Mouse (Mus musculus): Measurements from ENCODE around the gene Ubap1.

Gene Ubap1
- long read RNA-seq, experiment 1, transcript Ubap1-201 (7 exons, 3,456 nt): major isoform, 25 of 34 reads
- long read RNA-seq, experiment 1, partial matches to known transcripts: 4 of 34 reads
- long read RNA-seq, experiment 1, other reads (novel, unspliced or antisense): 5 of 34 reads
- long read RNA-seq, experiment 2, transcript Ubap1-201 (7 exons, 3,456 nt): major isoform, 22 of 29 reads
- long read RNA-seq, experiment 2, partial matches to known transcripts: 3 of 29 reads
- long read RNA-seq, experiment 2, other reads (novel, unspliced or antisense): 3 of 29 reads

DNA sequence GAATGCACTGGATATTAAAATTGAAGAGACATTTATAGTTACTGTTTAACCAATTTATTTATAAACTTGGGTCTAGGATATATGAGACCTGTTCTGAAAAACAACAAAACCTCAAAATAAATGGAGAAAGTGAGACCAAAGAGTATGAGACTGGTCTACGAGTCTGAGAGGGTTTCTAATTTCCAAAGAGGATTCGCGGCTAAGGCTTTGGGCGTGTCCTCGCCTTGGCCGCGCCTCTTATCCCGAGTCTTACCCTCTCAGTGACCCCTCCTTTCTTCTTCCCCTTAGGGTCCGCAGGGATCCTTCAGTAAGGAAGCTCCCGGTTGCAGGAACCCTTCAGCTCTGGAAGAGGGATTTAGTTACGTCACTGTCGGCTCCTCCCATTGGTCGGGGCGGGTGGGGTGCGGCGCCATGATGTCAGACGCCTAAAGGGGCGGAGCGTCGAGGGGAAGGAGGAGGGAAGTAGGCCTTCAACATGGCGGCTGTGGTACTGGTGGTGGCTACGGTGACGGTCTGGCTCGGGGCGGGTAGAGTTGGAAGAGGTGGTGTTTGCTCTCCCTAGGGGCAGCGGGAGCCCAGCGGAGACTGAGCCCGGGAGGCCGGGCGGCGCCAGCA is at the start of gene Ubap1:
Gene Ubap1, plus strand, starts transcription at position 413 of the 615 bp plus-strand sequence.
- intact Hi-C loops (cut with DNase I): loop anchor here (2.0 kb wide), 1 partner anchor 34 kb away; the partner anchor contains the start of gene Dcaf12

DNA sequence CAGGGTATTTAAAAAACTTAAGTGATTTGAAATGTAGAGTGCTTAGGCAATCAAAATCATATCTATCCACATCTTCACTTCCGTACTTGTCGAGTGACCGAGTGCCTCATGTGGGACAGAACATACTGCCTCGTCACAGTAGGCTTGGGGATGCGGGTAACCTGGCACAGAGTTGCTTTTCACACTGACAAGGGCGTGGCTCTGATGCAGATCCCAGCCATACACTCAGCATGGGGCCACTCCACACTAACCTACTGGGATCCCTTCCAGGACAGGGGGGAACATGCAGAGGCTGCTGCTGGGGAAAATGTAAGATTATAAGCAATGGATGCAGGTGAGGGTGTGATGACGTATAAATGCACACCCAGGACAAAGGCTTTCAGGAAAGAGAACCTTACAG is 45.1 kb upstream of the Ubap1 start:
- intact Hi-C loops (cut with DNase I): no loop called here

DNA sequence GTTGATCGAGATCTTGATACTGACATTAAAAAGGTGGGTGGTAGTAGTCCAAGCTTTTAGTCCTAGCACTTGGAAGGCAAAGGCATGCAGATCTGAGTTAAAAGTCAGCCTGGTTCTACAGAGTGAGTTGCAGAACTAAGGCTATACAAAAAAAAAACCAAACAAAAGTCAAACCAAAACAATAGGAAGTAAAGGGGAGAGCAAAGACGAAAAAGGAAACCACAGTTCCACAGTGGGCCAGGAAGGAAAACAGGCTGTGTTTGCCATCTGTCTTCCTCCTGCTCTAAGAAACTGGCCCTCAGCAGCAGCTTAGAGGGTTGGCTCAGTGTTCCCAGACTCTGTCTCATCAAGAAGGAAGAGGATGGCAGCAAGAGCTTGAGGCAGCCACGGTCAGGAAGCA is 44.5 kb upstream of the Ubap1 start:
- intact Hi-C loops (cut with DNase I): no loop called here

DNA sequence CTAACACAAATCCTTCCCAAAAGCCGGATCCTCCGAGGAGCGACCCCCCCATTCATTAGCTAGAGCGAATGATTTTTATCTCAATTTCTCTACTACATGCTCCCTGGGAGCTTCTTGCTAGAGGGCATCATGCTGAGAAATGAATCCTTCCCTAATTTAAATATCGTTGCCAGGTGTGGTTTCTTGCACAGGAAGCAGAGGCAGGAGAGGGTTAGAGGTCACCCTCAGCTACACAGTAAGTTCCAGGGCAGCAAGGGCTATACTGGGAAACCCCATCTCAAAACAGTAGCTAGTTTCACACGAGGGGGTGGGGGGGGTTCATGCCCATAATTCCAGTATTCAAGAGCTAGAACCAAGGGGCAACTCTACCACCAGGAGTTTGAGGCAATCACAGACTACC is 41.4 kb upstream of the Ubap1 start:
- intact Hi-C loops (cut with DNase I): no loop called here

DNA sequence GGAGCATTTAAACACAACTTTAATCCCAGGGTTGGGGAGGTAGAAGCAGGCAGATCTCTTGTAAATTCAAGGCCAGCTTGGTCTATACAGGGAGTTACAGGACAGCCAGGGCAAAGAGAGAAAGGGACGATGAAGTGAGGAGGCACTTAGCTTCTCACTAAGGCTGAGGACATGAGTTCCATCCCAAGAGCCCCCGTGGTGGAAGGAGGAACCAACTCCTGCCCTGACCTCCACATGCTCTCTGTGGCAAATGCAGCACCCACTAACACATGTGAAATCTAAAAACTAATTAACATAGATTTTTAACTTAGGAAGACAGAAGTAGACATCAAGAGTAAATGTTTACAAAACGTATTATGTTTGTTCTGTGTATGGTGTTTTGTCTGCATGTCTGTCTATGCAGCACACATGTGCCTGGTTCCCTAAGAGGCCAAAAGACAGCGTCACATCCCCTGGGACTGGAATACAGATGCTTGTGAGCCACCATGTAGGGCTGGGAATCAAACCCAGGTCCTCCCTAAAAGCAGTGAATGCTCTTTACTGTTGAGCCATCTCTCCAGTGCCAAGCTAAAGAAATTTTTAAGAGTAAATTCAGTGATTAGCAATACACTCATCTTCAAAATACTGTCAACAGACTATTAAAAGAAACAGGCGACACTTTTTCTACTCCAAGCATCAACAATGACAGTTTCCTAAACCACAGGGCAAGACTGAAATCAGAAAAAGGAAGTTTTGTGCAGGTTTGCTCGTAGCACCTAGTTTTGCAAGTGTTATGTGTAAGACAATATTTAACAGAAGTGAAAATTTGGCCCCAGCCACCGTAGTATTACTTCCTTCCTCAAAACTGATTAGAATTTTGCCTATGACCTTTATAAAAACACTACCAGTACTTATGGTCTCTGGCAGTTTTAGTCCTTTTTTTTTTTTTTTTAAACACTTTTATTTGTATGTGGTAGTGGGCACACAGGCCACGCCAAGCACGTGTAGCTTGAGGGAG is 37.9 kb upstream of the Ubap1 start:
- intact Hi-C loops (cut with DNase I): loop anchor here (5.0 kb wide), 1 partner anchor 81 kb away; no protein-coding TSS in a partner anchor

DNA sequence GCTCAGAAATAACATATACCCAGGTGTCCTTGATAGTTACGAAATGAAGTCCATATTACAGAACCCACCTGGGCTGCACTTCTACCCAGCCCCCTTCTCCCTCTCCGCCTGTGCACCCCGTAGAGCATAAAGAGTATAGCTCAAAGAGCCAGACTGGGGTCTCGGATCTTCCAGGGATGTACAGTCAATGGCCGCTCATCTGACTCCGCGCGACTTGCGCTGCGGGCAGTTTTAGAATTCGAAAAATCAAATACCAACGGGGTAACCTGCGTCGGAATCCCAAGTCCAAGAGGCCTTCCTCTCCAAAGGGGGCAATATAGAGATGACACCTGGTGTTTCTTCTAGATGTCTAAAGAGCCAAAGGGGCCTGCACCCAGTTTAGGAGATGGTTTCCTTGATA is 35.1 kb upstream of the Ubap1 start:
- intact Hi-C loops (cut with DNase I): loop anchor here (2.0 to 5.0 kb wide), 2 partner anchors 35 to 79 kb away; partner anchors contain the start of gene Ubap1

DNA sequence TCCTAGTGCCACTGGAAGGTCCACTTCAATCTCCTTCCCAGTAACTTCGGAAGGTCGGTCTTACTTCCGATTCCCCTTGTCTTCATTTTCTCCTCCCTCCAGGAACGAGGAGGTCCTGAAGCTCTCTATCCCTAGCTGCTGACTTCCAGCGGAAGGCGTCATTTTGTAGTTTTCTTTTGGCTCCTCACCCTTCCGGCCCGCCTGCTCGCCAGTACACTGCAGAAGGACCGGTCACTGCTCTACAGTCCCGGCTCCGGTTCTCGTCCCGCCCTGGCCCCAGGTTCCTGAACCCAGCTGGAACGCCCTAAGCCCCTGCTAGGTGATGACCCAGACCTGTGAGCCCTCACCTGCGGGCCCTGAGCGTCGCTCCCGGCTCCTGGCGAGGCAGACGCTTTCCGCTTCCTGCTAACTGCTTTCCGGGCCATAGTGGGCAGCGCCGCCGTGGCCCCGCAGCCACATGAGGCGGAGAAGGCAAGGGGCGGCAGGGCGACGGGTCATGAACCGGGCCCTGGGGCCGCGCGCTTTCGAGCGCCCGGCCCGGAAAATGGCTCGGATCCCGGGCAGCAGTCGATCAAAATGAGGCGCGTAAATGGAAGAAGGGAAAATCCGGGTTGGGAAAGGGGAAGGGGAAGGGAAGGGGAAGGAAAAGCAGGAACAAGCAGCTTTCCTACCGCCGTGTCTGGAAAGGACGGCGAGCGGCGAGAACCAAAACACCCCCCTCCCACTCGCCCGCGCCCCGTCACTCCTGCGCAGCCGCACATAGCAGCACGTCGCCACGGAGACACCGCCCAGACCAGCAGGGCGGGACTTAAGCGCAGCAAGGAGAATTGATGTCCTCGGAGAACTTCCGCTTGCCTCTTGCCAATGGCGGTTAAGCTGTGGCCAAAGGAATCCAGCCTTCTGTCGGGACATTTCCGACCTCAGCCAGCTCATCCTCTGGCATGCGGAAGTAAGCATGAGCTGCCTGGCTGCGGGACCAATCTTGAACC is 34.4 kb upstream of the Ubap1 start, which contains the start of gene Dcaf12:
Gene Dcaf12, minus strand, starts transcription at position 749 of the 989 bp plus-strand sequence.
- intact Hi-C loops (cut with DNase I): loop anchor here (2.0 to 5.0 kb wide), 2 partner anchors 34 to 78 kb away; partner anchors contain the start of gene Ubap1

DNA sequence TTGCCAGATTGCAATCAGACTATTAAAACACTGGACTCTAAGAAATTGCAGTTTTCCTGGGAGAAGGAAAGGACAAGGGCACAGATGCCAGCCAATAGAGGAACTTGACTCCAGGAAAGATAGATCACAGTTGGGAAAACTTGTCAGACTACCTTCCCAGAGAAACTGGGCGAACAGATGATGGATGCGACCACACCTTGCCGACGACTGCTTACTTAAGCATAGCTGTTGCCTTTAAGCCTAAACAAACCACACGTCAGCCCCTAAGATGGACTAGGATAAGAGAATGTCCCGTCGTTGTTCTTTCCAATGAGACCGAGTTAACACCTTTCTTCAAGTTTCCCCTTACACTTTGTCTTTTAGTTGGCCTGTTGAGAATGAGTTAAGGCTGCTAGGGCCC is 33.6 kb upstream of the Ubap1 start:
- intact Hi-C loops (cut with DNase I): loop anchor here (2.0 kb wide), 1 partner anchor 34 kb away; the partner anchor contains the start of gene Ubap1

DNA sequence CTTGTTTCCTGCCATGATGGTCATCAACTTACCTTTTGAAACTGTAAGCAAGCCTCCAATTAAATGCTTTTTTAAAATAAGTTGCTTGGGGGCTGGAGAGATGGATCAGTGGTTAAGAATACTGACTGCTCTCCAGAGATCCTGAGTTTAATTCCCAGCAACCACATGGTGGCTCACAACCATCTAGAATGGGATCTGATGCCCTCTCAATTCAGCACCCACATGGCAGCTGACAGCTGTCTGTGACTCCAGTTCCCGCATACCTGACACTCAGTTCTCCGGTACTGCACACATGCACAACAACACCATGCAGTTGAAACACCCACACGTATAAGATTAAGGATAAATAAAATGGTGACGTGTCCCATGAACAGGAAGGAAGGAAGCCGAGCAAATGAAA is 30.5 kb upstream of the Ubap1 start:
- intact Hi-C loops (cut with DNase I): no loop called here

DNA sequence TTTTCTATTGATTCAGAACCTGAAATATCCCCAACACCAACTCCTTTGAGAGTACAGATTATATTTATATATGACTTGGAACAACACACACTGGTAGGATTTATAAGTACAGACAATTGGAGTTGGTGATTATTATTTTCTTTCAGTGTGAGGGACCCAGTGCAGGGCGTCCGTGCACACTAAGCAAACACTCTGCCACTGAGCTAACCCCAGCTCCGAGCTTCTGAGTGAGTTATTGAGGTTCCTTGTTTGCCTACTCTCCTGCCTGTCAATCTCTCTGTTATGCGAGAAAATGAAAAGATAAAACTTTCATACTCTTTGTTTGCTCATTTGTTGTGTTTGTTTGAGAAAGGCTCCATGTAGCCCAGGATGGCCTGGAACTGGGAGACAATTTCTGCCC is 27.8 kb upstream of the Ubap1 start:
- intact Hi-C loops (cut with DNase I): no loop called here

DNA sequence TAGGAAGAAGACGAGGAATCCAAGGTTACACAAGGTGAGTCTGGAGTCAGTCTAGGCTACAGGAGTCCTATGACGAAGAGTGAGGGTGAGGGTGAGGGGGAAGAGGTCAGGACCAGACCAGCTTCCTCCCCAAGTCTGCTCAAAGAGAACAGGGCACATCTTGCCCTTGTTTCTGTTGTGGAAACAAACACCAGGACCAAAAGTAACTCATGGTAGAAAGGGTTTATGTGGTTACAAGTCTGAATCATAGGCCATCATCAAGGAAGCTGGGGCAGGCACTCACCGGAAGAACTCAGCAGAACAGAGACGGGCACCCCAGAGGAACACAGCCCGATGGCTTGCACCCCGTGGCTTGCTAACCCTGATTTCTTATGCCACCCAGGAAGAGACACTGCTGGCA is 21.9 kb upstream of the Ubap1 start:
- intact Hi-C loops (cut with DNase I): no loop called here

DNA sequence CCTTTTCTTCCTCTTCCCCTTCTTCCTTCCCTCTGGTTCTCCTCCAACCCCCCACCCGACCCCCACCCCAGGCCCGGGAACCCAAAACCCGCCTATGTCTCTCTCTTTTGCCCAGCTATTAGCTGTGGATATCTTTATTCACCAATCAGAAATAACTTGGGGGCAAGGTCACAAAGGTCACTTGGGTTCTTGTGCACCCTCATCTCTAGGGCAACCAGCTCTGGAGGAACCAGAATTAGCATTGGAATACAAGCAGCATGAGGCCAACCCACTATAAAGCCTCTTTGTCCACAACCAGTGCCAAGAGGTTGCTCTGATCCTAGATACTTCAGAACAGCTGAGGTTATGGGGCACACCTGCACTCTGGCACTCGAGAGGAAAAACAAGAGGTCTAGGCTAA is 19.3 kb upstream of the Ubap1 start:
- intact Hi-C loops (cut with DNase I): no loop called here

DNA sequence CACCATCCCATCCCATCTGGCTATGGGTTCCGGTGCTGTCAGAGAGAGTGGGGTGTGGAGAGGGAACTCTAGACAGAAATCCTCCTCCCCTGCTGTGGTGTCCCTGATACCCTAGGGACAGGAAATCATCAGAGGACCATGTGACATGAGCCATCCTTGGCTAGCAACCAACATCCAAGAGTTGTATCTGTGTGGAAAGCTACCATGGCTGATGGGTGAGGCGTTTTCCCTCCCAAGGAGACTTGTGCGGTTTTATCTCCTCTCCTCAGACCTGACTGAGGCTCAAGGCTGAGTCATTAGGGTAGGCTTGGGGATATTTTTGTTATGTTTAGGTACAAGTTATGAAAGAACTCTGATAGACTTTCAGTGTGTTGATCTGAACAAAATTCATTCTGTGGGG is 17.7 kb upstream of the Ubap1 start:
- intact Hi-C loops (cut with DNase I): no loop called here

DNA sequence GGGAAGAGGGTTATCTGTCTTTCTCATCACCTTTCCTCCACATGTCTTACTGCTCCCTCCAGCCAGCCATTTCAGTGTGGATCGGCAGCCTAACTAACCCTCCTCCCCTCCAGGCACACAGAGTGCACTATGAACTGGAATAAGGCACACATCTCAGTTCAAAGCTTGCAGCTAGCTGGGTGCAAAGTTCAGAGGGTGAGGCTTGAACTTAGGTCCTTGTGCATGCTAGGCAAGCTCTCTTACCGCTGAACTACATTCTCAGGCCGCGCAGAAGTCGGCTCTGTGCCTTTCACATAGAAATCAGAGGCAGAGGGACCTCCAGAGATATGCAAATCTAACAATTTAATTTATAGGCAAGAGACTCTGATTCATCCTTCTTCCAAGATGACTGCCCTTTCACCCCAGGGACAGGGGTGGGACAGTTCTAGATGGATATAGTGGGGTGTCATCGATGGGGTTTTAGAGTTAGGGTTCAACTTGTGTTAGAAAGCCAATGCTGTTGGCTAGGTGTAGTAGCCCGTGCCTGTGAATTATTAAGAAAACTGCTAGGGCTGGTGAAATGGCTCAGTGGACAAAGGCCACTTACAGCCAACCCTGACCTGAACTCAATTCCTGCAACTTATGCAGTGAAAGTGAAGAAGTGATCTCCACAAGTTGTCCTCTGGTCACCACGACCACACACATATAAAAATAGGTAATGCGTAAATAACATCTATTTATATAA is 16.9 kb upstream of the Ubap1 start:
- intact Hi-C loops (cut with DNase I): no loop called here

DNA sequence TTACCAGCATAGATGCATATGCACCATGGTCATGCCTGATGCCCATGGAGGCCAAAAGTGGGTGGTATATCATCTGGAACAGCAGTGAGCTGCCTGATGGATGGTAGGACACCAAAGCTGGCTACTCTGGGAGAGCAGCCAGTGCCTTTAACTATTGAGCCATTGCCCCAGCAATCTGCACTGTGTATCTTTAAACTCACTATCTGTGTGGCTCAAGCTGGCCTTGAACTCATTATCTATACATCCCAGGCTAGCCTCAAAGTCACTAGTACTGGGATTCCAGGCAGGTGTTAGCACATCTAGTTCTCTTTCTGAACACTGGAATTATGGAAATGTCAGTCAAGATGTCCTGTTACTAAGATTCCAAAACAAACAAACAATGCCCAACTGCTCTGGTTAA is 12.2 kb upstream of the Ubap1 start:
- intact Hi-C loops (cut with DNase I): no loop called here

DNA sequence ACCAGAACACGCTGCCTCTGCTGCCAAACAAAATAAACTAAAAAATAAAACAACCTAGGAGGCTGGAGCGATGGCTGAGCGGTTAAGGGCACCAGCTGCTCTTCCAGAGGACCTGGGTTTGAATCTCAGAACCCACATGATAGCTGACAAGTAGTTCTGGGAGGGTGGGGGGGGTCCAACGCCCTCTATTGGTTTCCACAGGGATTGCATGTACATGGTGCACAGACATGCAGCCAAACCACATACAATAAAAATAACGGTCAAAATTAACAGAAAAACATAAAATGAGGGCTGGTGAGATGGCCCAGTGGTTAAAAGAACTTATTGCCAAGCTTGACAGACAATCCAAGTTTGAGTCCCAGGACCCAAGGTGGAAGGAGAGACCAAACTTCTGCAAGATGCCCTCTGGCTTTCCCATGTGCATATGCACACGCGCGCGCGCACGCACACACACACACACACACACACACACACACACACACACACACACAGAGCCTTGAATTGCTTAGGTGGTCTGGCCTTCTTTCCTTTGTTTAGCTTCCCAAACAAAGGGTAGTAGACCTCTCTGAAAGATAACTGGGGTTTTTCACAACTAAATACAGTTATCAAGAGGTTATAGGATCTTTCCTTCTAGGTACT is 7.8 kb upstream of the Ubap1 start:
- intact Hi-C loops (cut with DNase I): no loop called here

DNA sequence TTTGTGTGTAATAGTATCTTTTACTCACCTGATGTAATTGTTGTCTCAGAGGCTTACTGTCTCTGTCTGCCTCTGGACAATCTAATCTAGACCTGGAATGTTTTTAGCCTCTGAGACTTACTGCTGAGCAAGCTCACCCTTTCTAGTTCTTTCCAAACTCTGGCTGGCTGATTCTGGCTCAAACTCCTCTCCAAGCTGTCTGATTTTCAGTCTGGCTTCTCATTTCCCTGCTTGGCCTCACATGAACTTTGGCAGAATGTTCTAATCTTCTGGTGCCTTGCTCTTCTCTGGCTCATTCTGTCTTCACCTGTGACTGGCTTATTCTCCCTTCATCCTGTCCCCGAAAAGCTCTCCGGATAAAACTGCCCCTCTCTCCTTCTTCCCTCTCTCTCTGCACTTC is 2.8 kb upstream of the Ubap1 start:
- intact Hi-C loops (cut with DNase I): no loop called here

DNA sequence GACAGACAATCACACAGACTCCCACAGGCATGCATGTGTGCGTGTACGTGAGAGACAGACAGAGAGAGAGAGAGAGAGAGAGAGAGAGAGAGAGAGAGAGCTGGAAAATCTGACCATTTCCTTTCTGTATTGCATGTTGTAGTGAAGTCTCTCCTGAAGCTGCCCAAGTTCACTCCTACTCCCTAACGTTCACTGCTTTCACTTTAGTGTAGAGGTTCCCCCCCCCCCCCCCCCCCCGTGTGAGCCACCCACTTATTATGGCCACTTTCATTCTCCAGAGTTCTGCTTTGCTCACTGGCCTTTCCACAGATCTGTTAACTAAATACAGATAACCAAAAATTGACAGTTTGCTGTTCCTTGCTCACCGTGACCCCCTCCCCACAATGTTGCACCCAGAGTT is 957 bp upstream of the Ubap1 start:
- intact Hi-C loops (cut with DNase I): loop anchor here (2.0 kb wide), 1 partner anchor 33 kb away; the partner anchor contains the start of gene Dcaf12

DNA sequence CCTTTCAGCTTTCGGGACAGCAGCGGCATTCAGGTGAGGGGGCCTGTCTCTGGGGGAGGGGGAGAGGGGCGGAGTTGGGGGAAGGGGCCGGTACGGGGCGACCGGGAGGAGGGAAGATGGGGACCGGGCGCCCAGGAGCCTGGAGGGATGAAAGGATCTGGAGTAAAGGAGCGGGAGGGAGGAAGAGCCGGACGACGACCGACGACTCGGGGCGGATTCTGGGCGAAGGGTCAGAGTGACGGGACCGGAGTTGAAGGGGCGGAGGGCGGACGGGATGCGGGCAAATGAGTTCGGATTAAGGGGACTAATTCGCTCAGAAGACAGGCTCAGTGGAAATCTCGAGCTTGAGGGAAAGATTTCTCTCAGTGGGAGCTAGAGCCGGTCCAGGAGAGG is 399 bp downstream of the Ubap1 start:
- intact Hi-C loops (cut with DNase I): loop anchor here (2.0 kb wide), 1 partner anchor 34 kb away; the partner anchor contains the start of gene Dcaf12

Measured in adrenal gland (tissue).